Mouse (Mus musculus): ENCODE measurements around the gene Serpine1. TPM values are rescaled to one million over a fixed set of nuclear protein-coding genes. Genes with fewer than 3 reads are reported as not detected.

Serpine1 gene
- polyA plus RNA-seq, 1 experiment, result 8.3 TPM

GRCm38 (mm10) chr5:137096037-137096436 is 24.0 kb upstream of the Serpine1 start:
- DNase-seq (ENCODE audit: low spot score), result no peak

- DNase-seq (ENCODE audit: low spot score), result no peak
These were observed 23.1 kb upstream of the Serpine1 start for GRCm38 (mm10) chr5:137095135-137095534.

- no peak for DNase-seq (ENCODE audit: low spot score)
These were observed 21.7 kb upstream of the Serpine1 start for GRCm38 (mm10) chr5:137093720-137094119.

- no peak for DNase-seq (ENCODE audit: low spot score)
These were observed 19.5 kb upstream of the Serpine1 start for GRCm38 (mm10) chr5:137091560-137091959.

GRCm38 (mm10) chr5:137090870-137091269 is 18.8 kb upstream of the Serpine1 start:
- DNase-seq (ENCODE audit: low spot score), result no peak

- no peak for DNase-seq (ENCODE audit: low spot score)
These were observed 15.3 kb upstream of the Serpine1 start for GRCm38 (mm10) chr5:137087410-137087809.

- DNase-seq (ENCODE audit: low spot score), result no peak
These were observed 13.7 kb upstream of the Serpine1 start for GRCm38 (mm10) chr5:137085731-137086130.

- DNase-seq (ENCODE audit: low spot score), result no peak
These were observed 13.0 kb upstream of the Serpine1 start for GRCm38 (mm10) chr5:137085021-137085420.

GRCm38 (mm10) chr5:137083051-137083450 is 11.0 kb upstream of the Serpine1 start:
- no peak for DNase-seq (ENCODE audit: low spot score)

- DNase-seq (ENCODE audit: low spot score), result no peak
These were observed 7.8 kb upstream of the Serpine1 start for GRCm38 (mm10) chr5:137079849-137080248.

GRCm38 (mm10) chr5:137078616-137079015 is 6.5 kb upstream of the Serpine1 start:
- DNase-seq (ENCODE audit: low spot score), result no peak

- no peak for DNase-seq (ENCODE audit: low spot score)
These were observed 6.0 kb upstream of the Serpine1 start for GRCm38 (mm10) chr5:137078041-137078440.

- no peak for DNase-seq (ENCODE audit: low spot score)
These were observed 5.1 kb upstream of the Serpine1 start for GRCm38 (mm10) chr5:137077187-137077586.

- DNase-seq (ENCODE audit: low spot score), result no peak
These were observed 4.3 kb upstream of the Serpine1 start for GRCm38 (mm10) chr5:137076191-137076930.

GRCm38 (mm10) chr5:137075726-137076125 is 3.7 kb upstream of the Serpine1 start:
- DNase-seq (ENCODE audit: low spot score), result no peak

- DNase-seq (ENCODE audit: low spot score), result no peak
These were observed 2.2 kb upstream of the Serpine1 start for GRCm38 (mm10) chr5:137074191-137074651.

GRCm38 (mm10) chr5:137073141-137073540 is 1.1 kb upstream of the Serpine1 start:
- DNase-seq (ENCODE audit: low spot score), result no peak

GRCm38 (mm10) chr5:137070881-137071605 is 1.0 kb downstream of the Serpine1 start:
- no peak for DNase-seq (ENCODE audit: low spot score)

- no peak for DNase-seq (ENCODE audit: low spot score)
These were observed 3.4 kb downstream of the Serpine1 start for GRCm38 (mm10) chr5:137068711-137069110.

- no peak for DNase-seq (ENCODE audit: low spot score)
These were observed 6.1 kb downstream of the Serpine1 start for GRCm38 (mm10) chr5:137065923-137066322.

- DNase-seq (ENCODE audit: low spot score), result no peak
These were observed 6.6 kb downstream of the Serpine1 start for GRCm38 (mm10) chr5:137065454-137065853.

GRCm38 (mm10) chr5:137062601-137063000 is 9.5 kb downstream of the Serpine1 start:
- DNase-seq (ENCODE audit: low spot score), result no peak

Measured in urinary bladder, adult 2 months (tissue).